Mouse (Mus musculus) neural tube, embryonic 14.5 days (tissue): ENCODE measurements around the gene Nfat5. TPM values are rescaled to one million over a fixed set of nuclear protein-coding genes. Genes with fewer than 3 reads are reported as not detected.
A peak's percentile ranks its signal among the peaks of the same experiment; 100 is the strongest.

ENCODE experiments used
- ATAC-seq: fragments of 200-750 bp; cut with Nextera tagmentation; 2 replicates; pipeline ENCODE4 v1.8.0; 2017; ENCODE audit warnings: low read depth, mild to moderate bottlenecking, moderate TSS enrichment, moderate library complexity
- H3K27ac ChIP-seq: fragments of 300-500 bp; sonication (generic); 2 replicates; pipeline ENCODE4 v1.5.1; 2014; ENCODE audit warnings: low read depth, mild to moderate bottlenecking, control low read depth, low read length, moderate library complexity, mixed read lengths
- H3K27me3 ChIP-seq: fragments of 300-500 bp; sonication (generic); 2 replicates; pipeline ENCODE4 v1.6.1; 2014; ENCODE audit warnings: low read length; ENCODE audit not compliant: control insufficient read depth, insufficient read depth
- H3K36me3 ChIP-seq: fragments of 300-500 bp; sonication (generic); 2 replicates; pipeline ENCODE4 v1.6.1; 2014; ENCODE audit warnings: low read length, mixed read lengths; ENCODE audit not compliant: control insufficient read depth, insufficient read depth
- H3K4me1 ChIP-seq: fragments of 300-500 bp; sonication (generic); 2 replicates; pipeline ENCODE4 v1.6.1; 2014; ENCODE audit warnings: low read length; ENCODE audit not compliant: control insufficient read depth, insufficient read depth
- H3K4me2 ChIP-seq: fragments of 300-500 bp; sonication (generic); 2 replicates; pipeline ENCODE4 v1.6.1; 2014; ENCODE audit warnings: mild to moderate bottlenecking, low read depth, low read length, control low read depth
- H3K4me3 ChIP-seq: fragments of 300-500 bp; sonication (generic); 2 replicates; pipeline ENCODE4 v1.5.1; 2014; ENCODE audit warnings: low read depth, low read length, control low read depth, mixed read lengths
- H3K9ac ChIP-seq: fragments of 300-500 bp; sonication (generic); replicated peaks from 2 replicates; pipeline ENCODE4 v1.6.1; 2014; ENCODE audit warnings: low read depth, mild to moderate bottlenecking, control low read depth, low read length, mixed read lengths
- H3K9me3 ChIP-seq: fragments of 300-500 bp; sonication (generic); 2 replicates; pipeline ENCODE4 v1.6.1; 2016; ENCODE audit warnings: low read length; ENCODE audit not compliant: control insufficient read depth
- WGBS: fragments of 180-500 bp; shearing (Covaris S2); extraction: QIAGEN DNeasy Blood & Tissue Kit; methylation state at CpG from one replicate; pipeline ENCODE4 v1.1.7; 2014; 5-methylcytosine and 5-hydroxymethylcytosine counted together
- polyA plus RNA-seq: library from polyadenylated mRNA; unstranded; fragments of >200 nt; fragmentation: Nextera tagmentation; extraction: Ambion mirVana; gene quantifications from 2 replicates; pipeline ENCODE4 v1.2.1, GENCODE M21; 2014

Nfat5 gene
- polyA plus RNA-seq, 1 experiment from 2014 or later, result 15.7 TPM

DNA sequence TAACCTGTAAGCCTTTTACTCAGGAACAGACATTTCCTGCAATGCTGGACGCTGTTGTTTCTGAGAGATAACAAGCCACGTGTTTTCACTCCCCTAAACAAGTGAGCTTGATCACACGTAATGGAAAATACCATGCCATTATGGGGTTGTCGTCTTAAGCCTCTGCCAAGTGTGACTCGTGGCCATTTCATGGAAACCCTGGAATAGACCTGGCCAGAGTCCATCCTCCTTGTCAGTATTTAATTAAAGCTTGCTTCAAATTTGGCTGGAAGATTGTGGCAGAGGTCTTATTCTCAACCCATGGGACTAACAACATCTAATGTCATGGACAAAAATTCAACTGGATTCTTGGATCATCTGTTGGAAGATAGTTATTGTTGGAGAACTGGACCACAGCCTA, 92.9 kb downstream of the Nfat5 start:
- Histone ChIP-seq H3K4me3 (no peak overlapping the region), H3K4me2 (no peak overlapping the region), H3K27me3 (no peaks in the 10 kb centered on the region), H3K27ac (no peak overlapping the region), H3K4me1 (no peaks in the 10 kb centered on the region), H3K36me3 (no peaks in the 10 kb centered on the region), H3K9ac (no peak overlapping the region), H3K9me3 (no peaks in the 10 kb centered on the region)
- ATAC-seq, result no peak
- 59% methylated on average over 5 of the region's 5 CpGs for WGBS

- no peak for ATAC-seq
- Histone ChIP-seq H3K4me2 (no peak overlapping the region), H3K36me3 (no peaks in the 10 kb centered on the region), H3K27me3 (no peaks in the 10 kb centered on the region), H3K9me3 (no peaks in the 10 kb centered on the region), H3K27ac (no peak overlapping the region), H3K4me1 (no peaks in the 10 kb centered on the region), H3K9ac (no peak overlapping the region), H3K4me3 (no peak overlapping the region)
- 37% methylated on average over 3 of the region's 3 CpGs for WGBS
Observed at GRCm38 (mm10) chr8:107386642-107387041, 93.4 kb downstream of the Nfat5 start.

GRCm38 (mm10) chr8:107387861-107388260, 94.6 kb downstream of the Nfat5 start:
- Histone ChIP-seq H3K27me3 (no peaks in the 10 kb centered on the region), H3K4me1 (no peaks in the 10 kb centered on the region), H3K4me3 (no peak overlapping the region), H3K27ac (no peak overlapping the region), H3K9ac (no peak overlapping the region), H3K36me3 (no peaks in the 10 kb centered on the region), H3K9me3 (no peaks in the 10 kb centered on the region), H3K4me2 (no peak overlapping the region)
- no peak for ATAC-seq
- WGBS, result 72% methylated on average over 5 of the region's 5 CpGs

DNA sequence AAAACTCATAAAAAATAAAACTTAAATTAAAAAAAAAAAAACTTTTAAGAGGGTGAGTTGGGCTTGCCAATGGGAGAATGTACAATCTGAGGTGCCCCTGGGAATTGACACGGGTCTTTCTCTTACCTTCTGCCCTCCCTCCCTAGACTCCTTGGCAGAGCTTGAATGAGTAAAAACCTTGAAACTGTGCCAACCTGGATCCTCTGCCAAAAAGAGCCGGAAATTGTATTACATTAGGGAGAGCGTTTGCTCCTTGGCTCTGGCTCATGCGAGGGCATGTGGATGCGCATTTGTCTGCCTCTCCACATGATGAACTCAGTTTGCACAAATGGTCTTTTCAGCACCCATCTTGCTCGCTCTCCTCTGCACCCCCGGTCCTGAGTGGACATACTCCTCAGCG, 96.3 kb downstream of the Nfat5 start:
- H3K27ac ChIP-seq, result no peak overlapping the region
- peak; percentile 46; the same call in 1 of the 2 replicates for ATAC-seq
- no peaks in the 10 kb centered on the region for H3K9me3 ChIP-seq
- H3K9ac ChIP-seq, result no peak overlapping the region
- H3K4me2 ChIP-seq, result no peak overlapping the region
- H3K4me3 ChIP-seq, result no peak overlapping the region
- 54% methylated on average over 8 of the region's 8 CpGs for WGBS
- H3K4me1 ChIP-seq, result no peaks in the 10 kb centered on the region
- no peaks in the 10 kb centered on the region for H3K36me3 ChIP-seq
- no peaks in the 10 kb centered on the region for H3K27me3 ChIP-seq

DNA sequence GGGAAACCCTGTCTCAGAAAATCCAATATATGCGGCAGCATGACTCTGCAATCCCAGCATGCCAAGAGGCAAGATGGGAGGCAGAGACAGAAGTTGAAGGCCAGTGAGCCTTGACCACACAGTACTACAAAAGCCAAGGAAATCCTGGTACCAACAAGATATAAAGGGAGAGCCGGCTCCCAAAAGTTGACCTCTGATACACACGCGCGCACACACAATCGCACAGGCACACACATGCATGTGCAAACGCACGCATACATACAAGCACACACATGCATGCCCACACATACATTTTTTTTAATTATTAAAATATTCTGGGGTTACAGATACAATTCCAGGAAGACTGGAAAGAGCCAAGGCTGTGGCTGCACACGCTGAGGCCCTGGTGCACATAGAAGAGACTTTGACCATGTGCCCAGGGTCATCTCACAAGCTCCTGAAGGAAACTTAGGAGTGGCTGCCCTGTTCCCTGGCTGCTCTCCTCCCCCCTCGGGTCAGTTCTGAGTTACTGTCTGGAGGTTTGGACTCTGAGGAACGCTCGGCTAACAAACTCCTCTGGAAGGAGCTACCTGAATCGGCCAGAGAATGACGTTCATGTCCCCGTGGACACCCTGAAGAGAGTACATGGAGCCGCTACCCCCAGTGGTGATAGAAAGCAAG, 97.3 kb downstream of the Nfat5 start:
- Histone ChIP-seq H3K4me2 (no peak overlapping the region), H3K9ac (no peak overlapping the region), H3K9me3 (no peaks in the 10 kb centered on the region), H3K27me3 (no peaks in the 10 kb centered on the region), H3K4me3 (no peak overlapping the region), H3K4me1 (no peaks in the 10 kb centered on the region), H3K36me3 (no peaks in the 10 kb centered on the region), H3K27ac (no peak overlapping the region)
- 95% methylated on average over 16 of the region's 16 CpGs for WGBS
- ATAC-seq, result no peak

DNA sequence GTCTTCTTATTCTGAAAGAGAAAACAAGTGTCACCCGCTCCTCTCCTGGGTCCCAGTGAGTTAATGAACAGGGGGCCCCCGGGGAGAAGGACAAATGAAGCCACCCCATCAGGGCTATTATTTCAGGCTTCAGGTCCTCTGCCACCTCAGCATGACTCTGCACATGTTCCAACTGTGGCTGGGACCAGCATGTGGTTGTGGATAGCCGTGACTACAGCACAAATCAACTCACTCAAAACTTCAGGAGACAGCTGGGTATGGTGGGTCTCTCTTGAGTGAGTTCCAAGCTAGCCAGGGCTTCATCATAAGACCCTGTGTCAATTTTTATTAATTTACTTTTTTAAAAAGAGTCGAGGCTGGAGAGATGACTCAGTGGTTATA, 97.9 kb downstream of the Nfat5 start:
- no peaks in the 10 kb centered on the region for H3K9me3 ChIP-seq
- WGBS, result 67% methylated on average over 4 of the region's 4 CpGs
- H3K27me3 ChIP-seq, result no peaks in the 10 kb centered on the region
- H3K4me1 ChIP-seq, result no peaks in the 10 kb centered on the region
- no peaks in the 10 kb centered on the region for H3K36me3 ChIP-seq
- H3K4me3 ChIP-seq, result no peak overlapping the region
- no peak for ATAC-seq
- no peak overlapping the region for H3K4me2 ChIP-seq
- H3K9ac ChIP-seq, result no peak overlapping the region
- H3K27ac ChIP-seq, result no peak overlapping the region

- Histone ChIP-seq H3K36me3 (no peaks in the 10 kb centered on the region), H3K4me1 (no peaks in the 10 kb centered on the region; the same call in 1 of the 2 replicates), H3K9ac (no peak overlapping the region), H3K4me3 (no peak overlapping the region), H3K4me2 (no peak overlapping the region), H3K9me3 (no peaks in the 10 kb centered on the region), H3K27me3 (no peaks in the 10 kb centered on the region), H3K27ac (no peak overlapping the region)
- ATAC-seq, result no peak
Observed at GRCm38 (mm10) chr8:107395397-107395796, 102.1 kb downstream of the Nfat5 start.

GRCm38 (mm10) chr8:107396106-107396670, 102.9 kb downstream of the Nfat5 start:
- no peak overlapping the region for H3K4me3 ChIP-seq

DNA sequence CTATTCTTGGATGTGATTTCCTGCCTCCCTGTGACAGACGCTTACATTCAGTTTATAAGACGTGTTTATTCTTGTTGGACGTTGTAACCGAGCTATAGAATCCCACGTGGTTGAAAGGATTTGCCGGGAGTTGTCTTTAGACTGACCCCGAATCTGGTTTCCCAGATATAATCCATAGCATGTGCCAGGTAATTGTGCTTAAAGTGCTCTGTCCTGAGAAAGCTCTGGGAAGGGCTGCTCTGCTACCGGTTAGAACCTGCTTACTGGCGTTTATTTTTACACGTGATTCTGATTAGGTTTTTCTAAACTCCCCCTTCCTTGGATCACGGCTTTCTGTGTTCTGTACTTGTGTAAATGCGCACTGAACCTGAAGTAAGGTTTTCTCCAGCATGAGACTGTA, 104.4 kb downstream of the Nfat5 start:
- H3K36me3 ChIP-seq, result no peaks in the 10 kb centered on the region
- 73% methylated on average over 12 of the region's 12 CpGs for WGBS
- peaks cover 3% of the 10 kb centered on the region; the same call in 1 of the 2 replicates for H3K4me1 ChIP-seq
- H3K9ac ChIP-seq, result no peak overlapping the region
- no peak for ATAC-seq
- no peak overlapping the region for H3K4me3 ChIP-seq
- H3K27me3 ChIP-seq, result no peaks in the 10 kb centered on the region
- no peak overlapping the region for H3K4me2 ChIP-seq
- no peaks in the 10 kb centered on the region for H3K9me3 ChIP-seq
- H3K27ac ChIP-seq, result no peak overlapping the region

More at GRCm38 (mm10) chr8:107396106-107396670, 102.9 kb downstream of the Nfat5 start:
- ATAC-seq, result no peak
- no peaks in the 10 kb centered on the region for H3K9me3 ChIP-seq
- H3K4me1 ChIP-seq, result no peaks in the 10 kb centered on the region; the same call in 1 of the 2 replicates
- H3K9ac ChIP-seq, result no peak overlapping the region
- H3K27me3 ChIP-seq, result no peaks in the 10 kb centered on the region
- H3K27ac ChIP-seq, result no peak overlapping the region
- H3K4me2 ChIP-seq, result no peak overlapping the region
- H3K36me3 ChIP-seq, result no peaks in the 10 kb centered on the region
- 94% methylated on average over 10 of the region's 10 CpGs for WGBS
